23 mouse cellular contexts compared by ENCODE assay signal in the genomic region with DNA sequence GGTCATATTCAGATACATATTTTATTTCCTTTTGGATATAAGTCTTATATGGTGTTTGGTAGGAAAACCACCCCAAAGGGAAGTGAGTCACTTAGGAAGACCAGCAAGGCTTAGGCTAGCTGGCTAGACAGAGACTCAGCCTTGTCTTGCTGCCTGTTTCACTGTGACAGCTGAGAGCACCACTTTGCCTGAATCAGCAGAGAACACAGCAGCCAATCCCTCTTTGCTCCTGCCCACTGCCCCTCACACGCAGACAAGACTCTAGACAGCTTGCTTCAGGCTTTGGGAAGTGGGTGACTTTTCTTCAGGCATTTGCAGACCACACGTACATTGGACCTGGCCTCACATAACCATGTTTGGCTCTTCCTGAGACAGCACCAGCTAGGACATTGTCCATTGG.
"Had no signal": no experiment of that assay in that cellular context is flagged by ENCODE, and none has a peak within 500 bp of the region (broad histone marks: within the 10 kb centered on the region; RNA-seq: fewer than 3 reads in every experiment).

No protein-coding gene starts in this region.

- H3K27me3 ChIP-seq: limb, embryonic 13.5 days; liver, embryonic 12.5 days; liver, embryonic 15.5 days; lung, embryonic 15.5 days; midbrain, embryonic 15.5 days had no signal

- H3K4me2 ChIP-seq: limb, embryonic 13.5 days; liver, embryonic 12.5 days; liver, embryonic 15.5 days; lung, embryonic 15.5 days; midbrain, embryonic 12.5 days; midbrain, embryonic 15.5 days; neural tube, embryonic 13.5 days had no signal

- H3K27ac ChIP-seq: limb, embryonic 10.5 days; limb, embryonic 13.5 days; liver, embryonic 12.5 days; liver, embryonic 15.5 days; lung, embryonic 15.5 days; midbrain, embryonic 12.5 days; midbrain, embryonic 15.5 days; neural tube, embryonic 13.5 days; stomach, postnatal 0 days had no signal

- H3K9me3 ChIP-seq: limb, embryonic 10.5 days; limb, embryonic 13.5 days; liver, embryonic 12.5 days; liver, embryonic 15.5 days; lung, embryonic 15.5 days; midbrain, embryonic 12.5 days; midbrain, embryonic 15.5 days; neural tube, embryonic 13.5 days had no signal

- H3K9ac ChIP-seq: limb, embryonic 13.5 days; liver, embryonic 12.5 days; liver, embryonic 15.5 days; lung, embryonic 15.5 days; midbrain, embryonic 12.5 days; midbrain, embryonic 15.5 days; neural tube, embryonic 13.5 days had no signal

- DNase-seq: kidney, adult 18-20 months; kidney, adult 9 months; kidney, postnatal 14 days; kidney, postnatal 4 days; liver; lung, adult 18-20 months; lung, postnatal 10 days; lung, postnatal 36 days; retina, postnatal 1 day; right cerebral cortex, postnatal 14 days; right cerebral cortex, postnatal 4 days; thymus, adult 2 months; thymus, postnatal 14 days; thymus, postnatal 4 days had no signal

- H3K36me3 ChIP-seq: limb, embryonic 10.5 days; limb, embryonic 13.5 days; liver, embryonic 12.5 days; liver, embryonic 15.5 days; lung, embryonic 15.5 days; midbrain, embryonic 12.5 days; midbrain, embryonic 15.5 days; neural tube, embryonic 13.5 days had no signal

- H3K4me3 ChIP-seq: limb, embryonic 10.5 days; limb, embryonic 13.5 days; liver, embryonic 12.5 days; liver, embryonic 15.5 days; lung, embryonic 15.5 days; midbrain, embryonic 12.5 days; midbrain, embryonic 15.5 days; neural tube, embryonic 13.5 days had no signal

- ATAC-seq: liver, embryonic 12.5 days; midbrain, embryonic 15.5 days had no signal
